Mouse (Mus musculus) 3T3-L1 (cell line): ENCODE results near the gene Csmd2.

Experiments used
- DNase-seq: peaks from one replicate; pipeline ENCODE4 v3.0.0-alpha.2; 2015; ENCODE audit warnings: low read depth, low spot score

The Csmd2 gene

DNA sequence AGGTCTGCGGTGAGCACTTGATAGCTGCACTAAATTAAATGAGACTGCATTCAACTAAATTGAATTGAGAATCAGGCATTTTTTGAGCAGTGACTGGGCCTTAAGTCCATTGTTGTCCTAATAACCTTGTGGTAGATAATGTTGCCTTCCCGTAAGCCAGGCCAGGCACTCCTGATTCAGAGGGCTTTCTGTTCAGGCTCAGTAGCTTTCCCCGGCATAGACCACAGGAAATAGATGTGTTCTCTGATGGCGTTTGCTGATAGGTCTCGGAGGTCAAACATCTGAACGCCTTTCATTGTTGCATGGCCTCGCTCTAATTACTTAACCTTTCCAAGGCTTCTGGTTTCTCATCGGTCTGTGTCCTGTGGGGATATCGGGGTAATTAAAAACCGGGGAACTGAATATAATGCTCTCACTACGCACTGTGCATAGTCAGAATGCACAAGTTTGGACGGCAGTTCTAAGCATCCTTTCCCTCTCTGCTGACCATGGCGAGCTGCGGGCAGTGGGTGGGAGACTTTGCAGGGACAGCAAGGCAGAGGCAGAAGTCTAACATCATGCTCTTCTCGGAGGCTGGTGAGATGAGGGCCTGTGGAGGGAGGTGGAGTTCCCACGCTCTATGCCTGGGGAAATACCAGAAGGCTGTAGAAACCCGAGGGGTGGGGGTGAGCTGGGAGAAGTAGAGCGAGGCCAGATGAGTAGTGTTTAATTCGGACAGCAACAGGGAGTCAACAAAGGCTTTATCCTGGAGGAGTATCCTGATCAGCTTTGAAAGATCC, 253.6 kb downstream of the Csmd2 start:
- no peak for DNase-seq

DNA sequence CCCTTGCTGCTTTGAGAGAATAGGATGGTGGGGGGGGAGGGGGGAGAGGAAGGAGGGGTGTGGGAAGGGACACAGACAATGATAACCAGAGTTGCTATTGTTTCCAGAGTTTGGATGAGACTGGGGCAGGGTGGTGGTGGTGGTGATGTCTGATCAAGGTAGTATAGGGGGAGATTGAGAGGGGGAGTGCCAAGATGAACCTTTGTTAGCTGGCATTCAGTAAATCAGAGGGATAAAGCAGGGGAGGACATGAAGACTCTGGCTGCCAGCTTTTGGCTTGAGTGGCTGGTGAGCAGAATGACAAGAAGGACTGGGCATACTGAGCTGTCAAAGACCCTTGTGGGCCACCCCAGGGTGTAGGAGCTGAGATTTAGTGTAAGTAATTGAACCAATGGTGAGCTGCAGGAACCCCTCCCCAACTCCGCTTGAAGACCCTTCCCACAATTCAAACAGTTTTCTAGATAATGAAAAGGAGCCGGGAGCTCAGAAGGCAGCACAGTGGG, 254.2 kb downstream of the Csmd2 start:
- no peak for DNase-seq

DNA sequence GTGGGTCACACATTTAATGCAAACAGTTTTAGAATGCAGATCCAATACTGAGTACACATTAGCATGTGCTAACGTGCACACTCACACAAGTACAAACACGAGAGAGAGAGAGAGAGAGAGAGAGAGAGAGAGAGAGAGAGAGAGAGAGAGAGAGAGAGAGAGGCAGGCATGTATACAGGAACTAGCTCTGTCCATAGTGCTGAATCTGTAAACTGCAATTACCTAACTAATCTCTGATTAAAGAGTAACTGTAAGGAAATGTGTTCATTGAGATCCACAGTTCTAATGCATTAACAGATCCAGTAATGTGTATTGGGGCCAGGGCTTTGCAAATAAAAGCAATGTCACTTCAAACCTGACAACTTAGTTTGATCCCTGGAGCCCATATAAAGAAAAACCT, 257.5 kb downstream of the Csmd2 start:
- no peak for DNase-seq

DNA sequence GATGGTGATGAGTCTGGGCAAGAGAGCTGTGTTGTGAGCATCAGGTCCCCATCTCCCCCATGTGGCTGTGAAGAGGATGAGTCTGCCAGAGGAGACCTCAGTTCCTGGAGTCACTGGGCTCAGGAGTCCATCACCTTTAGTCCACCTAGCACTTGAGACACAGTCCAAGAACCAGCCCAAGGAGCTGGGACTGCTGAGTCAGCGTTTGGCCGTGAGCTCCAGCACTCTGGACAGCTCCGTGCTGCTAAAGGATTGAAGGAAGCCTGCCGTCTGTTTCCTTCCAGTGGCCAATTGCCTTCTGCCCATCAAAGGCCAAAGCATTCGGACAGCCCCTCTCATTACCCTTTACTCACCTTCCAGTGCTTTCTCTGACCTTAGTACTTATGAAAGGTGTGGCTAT, 261.0 kb downstream of the Csmd2 start:
- no peak for DNase-seq

DNA sequence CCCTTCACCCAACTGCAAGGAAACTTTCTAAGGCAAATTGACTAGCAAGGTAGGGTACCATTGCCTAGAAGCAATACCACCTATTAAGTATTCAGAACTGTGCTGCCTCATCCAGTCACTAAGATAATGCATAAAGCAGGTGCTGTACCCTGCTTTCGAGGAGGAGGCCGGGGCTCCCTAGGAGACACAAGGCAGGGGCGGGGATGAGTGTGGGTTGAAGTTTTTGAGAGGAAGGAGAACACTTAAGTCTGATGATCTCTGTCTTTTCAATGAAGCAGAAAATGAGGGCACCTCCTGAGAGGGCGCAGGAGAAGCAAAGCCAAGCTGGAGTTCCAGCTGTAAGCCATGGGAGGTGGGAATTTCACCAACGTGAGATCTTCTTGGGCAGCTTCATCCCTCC, 271.6 kb downstream of the Csmd2 start:
- no peak for DNase-seq

DNA sequence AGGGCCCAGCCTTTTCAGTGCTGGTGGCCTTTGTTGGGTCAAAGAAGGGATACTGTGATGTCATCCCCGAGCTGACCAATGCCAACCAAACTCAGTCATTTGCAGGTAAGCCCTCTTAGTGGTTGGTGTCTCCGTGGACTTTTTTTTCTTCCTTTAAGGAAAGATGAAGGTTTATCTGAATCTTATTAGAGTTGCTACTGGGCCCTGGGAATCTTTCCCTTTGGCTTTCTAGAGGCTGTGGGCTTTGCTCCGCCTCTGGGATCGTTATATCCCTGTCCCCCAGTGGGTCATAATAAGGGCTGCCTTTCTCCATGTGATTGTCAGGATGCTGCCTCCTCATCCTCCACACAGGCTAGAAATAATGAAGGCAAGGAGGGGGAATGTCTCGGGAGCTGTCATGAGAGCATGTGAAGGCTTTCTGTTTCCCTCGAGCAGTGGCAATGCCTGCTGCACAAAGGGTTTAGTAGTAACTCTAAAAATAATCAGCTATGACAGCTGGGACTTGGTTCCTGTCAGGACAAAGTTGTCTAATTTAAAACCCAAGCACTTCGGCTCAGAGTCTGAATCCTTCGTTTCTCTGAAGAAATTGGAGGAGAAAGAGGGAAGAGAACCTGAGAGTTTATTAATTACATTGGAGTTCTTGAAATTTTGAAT, 273.4 kb downstream of the Csmd2 start, which contains the start of gene Hmgb4:
TSS of gene Hmgb4 (minus strand) at position 51 of the 654 bp plus-strand sequence.
- DNase-seq: no peak

DNA sequence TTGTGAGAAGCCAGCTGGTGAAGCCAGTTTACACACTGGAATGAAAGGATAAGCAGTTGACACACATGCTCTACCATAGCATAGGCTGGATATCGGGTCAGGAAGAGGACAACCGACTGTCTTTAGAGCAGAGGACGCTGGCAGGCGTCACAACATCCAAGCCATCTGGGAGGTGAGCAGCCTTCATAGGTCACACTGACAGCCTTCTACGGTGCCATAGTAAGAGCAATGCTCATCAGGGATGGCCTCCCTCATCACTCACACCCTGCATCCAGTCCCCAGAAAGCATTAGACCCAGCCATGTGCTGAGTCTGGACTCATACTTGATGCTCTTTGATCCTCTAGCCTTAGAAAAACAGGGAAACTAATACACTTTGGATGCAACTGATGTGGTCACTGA, 276.8 kb downstream of the Csmd2 start:
- no peak for DNase-seq

DNA sequence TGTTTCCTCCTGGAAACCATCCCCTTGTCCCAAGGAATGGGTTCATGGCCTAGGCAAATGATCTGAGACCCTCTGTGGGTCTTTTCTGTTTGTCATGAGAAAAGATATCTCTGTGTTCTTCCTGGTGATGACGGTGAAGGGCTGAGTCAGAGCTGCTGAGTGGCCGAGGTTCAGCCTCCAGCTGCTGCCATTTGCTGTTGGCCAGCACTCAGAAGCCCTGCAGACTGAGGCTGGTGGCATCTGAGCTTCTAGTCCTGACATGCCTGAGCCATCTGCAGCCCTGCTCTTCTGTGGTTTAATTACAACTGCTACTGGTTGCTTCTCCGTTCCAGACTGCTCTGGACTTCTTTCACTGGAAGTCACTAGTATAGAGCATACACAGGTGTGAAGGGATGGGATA, 277.7 kb downstream of the Csmd2 start:
- DNase-seq: no peak

DNA sequence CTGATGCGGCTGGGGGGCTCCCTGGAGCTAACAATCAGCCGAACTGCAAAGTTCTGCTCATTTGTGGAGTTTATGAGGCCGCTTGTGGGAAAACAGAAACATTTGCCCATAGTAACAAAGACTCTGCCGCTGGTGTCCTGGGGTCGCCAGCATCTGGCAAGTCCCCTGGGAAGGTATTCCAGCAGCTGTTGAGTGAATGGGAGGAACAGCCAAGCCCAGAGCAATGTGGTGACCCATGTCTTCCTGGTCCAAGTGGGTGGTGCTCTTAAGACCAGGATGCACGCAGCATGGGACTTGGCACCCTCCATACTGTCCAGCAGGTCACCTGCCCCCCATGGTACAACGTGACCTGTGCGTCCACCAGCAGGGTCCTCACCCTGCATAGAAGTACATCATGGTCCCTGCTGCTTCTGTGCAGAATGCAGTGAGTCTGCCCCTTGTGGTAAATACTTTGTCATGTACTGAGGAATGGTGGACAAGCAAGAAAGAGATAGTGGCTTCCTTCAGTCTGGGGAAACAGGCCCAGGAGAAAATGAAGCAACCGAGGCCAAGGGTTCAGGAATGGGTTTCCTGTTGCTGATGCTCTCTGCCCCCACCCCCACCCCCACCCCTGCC, 281.7 kb downstream of the Csmd2 start:
- no peak for DNase-seq

DNA sequence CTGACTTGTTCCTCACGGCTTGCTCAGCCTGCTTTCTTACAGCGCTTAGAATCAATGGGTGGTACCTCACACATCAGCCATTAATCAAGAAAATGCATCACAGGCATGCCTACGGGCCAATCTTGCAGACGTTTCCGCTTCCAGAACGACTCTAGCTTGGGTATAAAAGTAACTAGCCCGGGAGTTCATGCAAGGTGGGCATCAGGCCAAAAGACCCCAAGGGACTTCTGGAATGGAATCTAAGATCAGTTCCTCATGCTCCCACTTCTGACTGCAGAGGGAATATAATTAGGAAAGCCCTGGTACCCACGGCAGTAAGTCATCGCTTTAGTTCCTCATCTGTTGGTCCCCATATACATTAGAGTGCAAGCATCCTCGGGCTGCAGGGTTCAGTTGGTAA, 282.5 kb downstream of the Csmd2 start:
- DNase-seq: no peak

DNA sequence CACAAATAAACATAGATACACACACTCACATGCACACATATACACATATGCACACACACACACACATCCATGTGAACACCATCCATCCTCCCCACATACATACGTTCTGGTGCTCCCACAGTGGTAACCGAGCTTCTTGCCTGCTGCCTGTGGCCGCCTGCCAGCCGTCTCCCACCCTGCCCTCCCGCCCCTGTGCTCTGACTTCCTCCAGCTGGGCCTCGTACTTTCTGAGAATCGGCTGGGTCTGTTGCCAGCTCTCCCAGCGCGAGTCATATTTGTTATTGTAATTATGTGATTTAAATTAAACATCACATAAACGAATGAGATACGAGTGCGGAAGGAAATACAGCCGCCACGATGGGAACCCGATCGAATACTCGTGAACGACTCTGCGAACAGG, 283.3 kb downstream of the Csmd2 start:
- DNase-seq: no peak

DNA sequence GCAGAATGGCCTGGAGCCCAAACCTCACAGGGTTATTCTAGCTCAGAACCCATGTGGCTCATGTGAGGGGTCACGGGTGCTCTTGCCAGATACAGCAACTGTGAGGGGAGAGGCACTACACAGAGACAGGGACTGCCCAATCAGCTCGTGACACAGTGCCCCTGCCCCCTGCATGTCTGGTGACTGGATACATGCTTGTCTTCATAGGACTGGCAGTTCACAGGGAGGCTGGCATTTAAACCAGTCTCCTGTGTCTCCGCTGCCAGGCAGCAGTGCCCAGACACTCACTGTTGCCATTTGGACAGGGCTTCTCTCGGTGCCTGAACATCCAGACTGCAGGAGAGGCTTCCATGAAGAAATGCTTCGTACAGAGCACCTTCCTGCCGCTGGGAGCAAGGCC, 284.8 kb downstream of the Csmd2 start:
- DNase-seq: no peak

DNA sequence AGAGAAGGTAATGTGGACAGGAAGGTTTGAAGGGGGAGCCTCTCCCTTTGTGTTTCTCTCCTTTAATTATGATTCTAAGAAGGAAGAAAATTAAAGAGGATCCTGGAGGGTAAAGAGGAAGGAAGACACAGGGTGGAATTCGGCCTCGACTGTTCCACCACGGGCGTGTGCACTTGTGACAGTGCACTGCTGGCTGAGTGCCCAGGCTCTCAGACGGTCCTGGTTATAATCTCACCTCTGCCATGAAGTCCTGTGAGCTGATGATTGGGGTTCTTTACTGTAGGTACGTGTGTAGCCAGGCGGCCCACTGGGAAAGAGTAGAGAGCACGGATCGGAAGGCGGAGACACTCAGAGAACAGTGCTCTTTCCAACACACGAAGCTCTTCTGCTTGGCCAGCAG, 285.5 kb downstream of the Csmd2 start:
- no peak for DNase-seq

DNA sequence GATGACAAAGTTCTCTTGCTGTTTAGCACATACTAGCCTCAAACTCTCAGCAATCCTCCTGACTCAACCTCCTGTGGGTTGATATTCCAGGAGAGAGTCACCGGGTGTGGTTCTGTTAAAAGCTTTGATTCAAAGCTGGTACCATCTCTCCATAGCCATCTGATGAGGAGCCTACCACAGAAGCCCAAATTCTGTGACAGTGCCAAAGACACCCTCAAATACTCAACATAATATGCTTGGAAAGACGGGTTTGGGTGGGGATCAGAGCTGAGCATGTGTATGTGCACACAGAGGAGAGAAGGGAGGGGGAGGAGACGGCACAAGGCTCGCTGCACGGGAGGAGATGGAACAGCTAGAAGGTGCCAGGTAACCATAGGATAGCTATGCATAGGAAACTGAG, 287.5 kb downstream of the Csmd2 start:
- no peak for DNase-seq

DNA sequence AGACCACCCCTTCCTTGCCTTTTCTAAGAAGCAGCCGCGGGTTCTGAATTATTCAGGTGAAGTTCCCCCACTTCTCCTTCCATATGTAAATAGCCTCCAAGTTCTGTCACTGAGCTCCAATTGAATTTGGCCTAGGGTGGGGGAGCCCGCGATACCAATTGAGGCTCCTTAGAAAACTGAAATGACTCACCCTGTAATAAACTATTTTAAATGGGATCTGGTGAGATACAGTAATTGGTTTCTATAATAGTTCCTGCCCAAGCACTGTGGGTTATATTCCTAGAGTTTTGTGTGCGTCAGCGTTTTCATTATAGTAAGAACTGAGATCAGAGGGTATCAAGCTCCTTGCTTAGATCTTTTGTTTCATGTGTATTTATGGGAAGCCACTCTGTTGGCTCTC, 287.9 kb downstream of the Csmd2 start:
- no peak for DNase-seq

DNA sequence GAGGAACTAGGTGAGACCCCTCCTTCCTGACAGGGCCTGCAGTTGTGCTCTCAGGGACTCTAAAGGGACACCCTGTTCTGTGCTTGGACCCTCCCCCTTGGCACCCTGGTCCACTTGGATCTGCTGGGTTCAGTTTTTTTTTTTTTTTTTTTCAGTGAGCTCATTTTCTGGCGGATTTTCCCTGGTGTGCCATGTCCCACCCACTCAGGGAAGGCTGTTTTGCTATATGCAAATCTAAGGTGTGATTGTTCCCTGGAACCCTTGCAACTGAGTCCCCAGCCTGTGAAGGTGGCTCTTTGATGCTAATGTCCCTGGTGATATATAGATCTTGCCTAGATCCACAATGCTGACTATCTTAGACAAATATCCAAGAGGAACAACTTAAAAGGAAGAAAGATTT, 297.4 kb downstream of the Csmd2 start:
- DNase-seq: no peak

DNA sequence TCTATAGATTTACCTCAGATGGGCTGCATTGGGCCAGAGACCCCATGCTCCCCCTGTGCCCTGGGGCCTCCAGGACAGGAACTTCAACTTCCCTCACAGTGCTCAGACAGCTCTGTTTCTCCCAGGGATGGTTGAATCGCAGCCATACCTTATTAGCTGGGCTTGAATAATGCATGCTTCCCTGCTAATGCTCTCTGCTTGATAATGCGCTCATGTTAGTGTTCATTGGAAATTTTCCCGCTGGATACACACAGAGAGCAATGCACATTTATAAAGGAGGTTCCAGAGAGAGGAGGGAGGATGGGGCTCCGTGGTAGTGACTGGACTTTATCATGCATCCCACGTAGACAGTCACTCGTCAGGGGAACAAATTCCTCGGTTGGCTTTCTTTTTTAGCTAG, 300.4 kb downstream of the Csmd2 start:
- DNase-seq: no peak

DNA sequence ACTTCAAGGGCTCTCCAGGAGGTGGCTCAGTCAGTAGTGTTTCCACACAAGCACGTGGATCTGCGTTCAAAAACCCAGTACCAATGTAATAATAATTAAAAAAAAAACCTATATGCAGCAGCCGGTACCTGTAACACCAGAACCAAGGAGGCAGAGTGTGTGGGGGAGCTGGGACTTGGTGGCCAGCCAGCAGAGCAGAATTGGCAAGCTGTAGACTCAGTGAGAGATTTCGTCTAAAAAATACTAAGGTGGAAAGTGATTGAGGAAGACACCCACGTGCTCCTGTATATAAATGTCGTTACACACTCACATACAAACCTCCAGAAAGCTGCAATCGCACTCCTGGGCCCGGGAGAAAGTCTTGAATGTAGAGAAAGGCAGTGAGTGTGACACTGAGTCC, 316.4 kb downstream of the Csmd2 start:
- DNase-seq: no peak

DNA sequence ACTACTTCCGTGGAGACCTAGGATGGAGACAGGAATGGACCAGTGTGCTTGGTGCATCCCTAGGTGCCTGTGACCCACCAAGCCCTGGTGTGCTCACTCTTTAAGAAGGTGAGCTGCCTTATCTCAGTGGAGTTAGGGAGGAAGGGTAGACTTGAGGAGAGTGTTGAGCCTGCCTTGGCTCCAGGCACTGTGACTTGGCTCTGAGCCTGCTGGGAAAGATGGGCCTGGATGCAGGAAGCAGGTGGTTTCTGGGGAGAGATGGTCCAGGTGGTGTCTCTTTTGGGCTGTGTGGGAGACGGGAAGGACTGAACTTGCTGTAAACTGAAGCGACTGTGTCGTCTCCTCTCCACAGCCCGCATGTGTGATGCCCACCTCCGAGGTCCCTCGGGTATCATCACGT, 318.4 kb downstream of the Csmd2 start:
- DNase-seq: no peak

DNA sequence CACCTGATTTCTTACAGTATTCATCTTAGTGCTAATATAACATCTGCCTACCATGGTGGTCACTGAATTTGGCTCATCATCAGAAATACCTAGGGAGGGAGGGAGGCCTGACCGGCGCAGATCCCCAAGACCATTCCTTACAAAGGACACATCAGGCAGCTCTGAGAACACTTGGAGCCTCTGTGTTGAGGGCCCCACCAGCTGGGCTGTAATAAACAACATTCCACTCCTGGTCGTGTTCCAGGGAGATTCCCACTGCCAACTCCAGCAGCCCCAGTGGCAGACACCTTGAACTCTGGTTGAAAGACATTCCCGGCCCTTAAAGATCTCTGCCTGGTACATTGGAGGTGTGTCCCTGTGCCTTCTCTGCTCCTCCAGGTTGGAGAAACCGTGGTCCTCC, 327.7 kb downstream of the Csmd2 start:
- DNase-seq: no peak

DNA sequence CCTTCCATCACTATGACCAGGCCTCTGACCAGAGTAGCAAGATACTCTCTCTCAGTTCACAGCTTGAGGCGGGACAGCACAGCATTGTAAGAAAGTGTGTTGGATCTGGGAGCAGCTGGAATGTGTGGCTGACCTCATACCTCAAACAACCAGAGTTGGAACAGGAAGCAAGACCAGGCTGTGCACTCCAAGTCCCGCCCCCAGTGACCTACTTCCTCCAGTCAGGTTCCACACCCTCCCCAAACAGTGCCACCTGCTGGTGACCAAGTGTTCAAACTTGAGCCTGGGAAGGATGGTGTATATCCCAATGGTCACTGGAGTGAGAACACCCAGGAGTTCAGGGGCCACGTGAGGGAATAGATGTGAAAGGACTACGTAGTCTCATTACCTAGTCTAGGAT, 330.3 kb downstream of the Csmd2 start:
- peak; percentile 4 for DNase-seq

DNA sequence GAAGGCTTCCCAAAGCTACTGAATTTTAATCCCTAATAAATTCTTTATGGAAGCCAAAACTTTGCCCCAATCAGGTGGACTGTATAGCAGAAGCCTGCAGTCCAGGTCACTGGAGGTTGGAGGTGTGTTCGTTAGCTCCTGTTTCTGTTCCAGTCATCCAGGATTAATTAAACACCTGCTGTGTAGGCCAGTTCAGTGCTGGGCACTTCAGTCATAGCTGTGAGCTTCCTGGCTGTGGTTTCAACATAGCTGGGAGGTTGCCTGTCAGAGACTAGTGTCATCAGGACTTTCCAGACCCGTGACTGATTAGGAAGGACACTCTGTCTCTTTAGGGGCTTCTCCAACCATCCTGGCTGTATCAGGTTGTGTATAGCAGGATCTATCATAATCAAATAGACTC, 337.9 kb downstream of the Csmd2 start:
- DNase-seq: no peak

DNA sequence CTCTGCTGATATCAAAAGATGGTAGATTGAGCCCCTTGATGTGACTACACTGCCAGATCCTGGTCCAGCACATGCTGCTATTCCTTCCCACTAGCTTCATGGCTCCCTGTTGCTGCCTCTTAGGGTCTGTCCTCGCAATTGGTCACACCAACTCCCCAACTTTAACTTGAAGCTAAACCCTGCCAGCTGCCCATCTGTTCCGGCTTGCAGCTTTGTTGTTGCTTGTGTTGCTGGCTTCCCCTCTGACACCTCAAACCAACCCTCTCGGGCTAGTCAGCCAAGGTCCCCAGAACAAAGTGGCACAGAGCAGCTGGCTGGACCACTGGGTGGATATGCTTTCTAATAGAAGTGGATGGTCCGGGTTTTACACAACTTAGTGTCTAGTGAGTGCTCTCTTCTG, 339.1 kb downstream of the Csmd2 start:
- no peak for DNase-seq
